Mouse (Mus musculus) heart, postnatal 14 days (tissue): ENCODE measurements around the gene Gm10322. TPM values are rescaled to one million over a fixed set of nuclear protein-coding genes. Genes with fewer than 3 reads are reported as not detected.

Source experiments
- DNase-seq, 2 experiments: peaks; one replicate each; pipeline ENCODE4 v3.0.0; 2021 to 2022
- intact Hi-C: fragments of 180-260 bp; cut with DNase I; formaldehyde crosslinking; loops from one replicate; pipeline ENCODE4 v1.15.1; 2025
- total RNA-seq, 2 experiments: library from RNA; stranded (reverse); gene quantifications; 2 replicates each; pipeline ENCODE4 v1.2.3; 2021

The Gm10322 gene
- total RNA-seq, 2 experiments from 2014 or later, result not detected

DNA sequence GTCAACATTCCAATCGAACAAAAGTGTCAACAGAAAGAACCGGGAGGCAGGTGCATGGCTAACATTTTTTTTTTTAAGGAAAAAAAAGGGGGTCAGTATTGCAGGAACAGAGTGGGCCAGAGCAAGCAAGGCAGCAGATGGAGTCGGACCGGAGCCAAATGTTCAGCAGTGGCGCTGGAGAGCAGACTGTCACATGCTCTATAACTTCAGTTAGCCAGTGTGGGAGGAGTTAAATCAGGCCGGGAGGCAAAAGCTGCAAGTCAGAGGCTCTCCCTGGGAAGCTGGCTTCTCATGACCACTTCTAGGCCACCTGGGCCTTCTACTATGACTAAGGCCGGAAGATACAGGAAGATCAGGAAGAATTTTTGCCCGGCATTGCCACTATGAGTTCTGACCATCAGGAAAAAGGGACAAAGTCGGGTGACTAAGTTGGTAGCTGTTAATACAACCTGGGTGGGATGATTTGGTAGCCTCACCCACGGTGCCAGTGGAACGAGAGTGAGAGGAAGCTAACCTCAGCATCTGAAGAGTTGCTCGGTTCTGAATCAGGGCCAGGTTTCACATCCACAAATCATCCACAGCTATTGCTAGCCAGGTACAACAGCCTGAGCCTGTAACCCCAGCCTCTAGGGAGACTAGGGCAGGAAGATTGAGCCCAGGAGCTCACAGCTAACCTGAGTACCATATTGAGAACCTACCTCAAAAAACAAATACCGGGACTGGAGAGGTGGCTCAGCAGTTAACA is 21.9 kb upstream of the Gm10322 start:
- intact Hi-C loops, result no loop called here
- peak; percentile 38 to 51 for DNase-seq

DNA sequence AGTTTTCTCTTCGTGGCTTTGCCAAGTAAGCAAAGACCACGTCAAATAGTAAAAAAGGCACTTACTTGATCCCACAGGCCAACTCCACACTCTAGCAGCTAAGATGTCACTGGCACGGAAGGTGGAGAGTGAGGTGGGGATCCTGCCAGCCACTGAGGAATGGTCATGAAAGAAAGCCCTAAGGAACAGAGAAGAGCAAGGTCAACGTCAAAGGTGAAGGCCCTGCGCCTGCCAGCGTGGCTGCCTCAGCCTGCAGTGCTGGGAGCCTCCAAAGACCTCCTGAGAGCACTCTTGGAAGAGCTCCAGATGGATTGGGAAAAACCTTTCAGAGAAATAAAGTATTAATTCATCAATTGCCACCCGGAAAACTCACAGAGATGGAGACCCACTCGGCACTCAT is 15.3 kb upstream of the Gm10322 start:
- DNase-seq, result no peak

DNA sequence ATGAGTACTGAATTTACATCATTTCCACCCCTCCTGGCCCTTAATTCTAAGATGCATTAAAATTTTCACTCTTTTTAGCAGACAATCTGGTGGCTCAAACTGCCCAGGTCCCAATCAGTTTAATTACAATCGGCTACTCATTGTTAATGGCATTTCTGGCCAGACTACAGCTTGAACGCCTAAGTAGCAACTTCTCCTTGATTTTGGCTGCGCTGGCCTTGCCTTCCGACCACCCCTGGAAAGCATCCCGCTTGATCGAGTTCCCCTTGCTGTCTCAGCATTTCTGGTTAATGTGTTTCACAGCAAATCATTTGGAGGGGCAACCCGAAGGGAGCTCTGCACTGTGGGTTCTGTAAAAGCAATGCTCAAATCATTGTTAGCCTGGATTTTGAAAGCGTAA is 13.8 kb upstream of the Gm10322 start:
- intact Hi-C loops, result no loop called here
- no peak for DNase-seq

More for the DNA sequence above, 15.3 kb upstream of the Gm10322 start:
- intact Hi-C loops, result no loop called here

DNA sequence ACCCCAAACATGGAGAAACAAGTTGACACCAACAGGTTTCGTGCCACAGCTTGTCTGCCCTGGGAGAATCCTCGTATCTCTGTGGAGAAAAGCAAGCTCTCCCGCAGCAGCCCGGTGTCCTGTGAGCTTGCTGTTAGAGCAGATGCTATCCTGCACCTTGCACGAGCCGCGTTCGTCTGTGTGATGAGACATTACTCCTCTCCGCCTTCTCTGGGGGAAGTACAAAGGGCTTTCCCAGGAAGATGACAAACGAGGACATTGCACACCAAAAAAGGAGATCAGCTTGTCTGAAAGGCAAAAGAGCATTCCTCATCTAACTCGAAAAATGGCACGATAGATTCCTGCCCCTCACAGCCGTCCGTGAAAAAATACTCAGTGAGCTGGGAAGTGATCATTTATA is 13.0 kb upstream of the Gm10322 start:
- intact Hi-C loops, result no loop called here
- DNase-seq, result no peak

DNA sequence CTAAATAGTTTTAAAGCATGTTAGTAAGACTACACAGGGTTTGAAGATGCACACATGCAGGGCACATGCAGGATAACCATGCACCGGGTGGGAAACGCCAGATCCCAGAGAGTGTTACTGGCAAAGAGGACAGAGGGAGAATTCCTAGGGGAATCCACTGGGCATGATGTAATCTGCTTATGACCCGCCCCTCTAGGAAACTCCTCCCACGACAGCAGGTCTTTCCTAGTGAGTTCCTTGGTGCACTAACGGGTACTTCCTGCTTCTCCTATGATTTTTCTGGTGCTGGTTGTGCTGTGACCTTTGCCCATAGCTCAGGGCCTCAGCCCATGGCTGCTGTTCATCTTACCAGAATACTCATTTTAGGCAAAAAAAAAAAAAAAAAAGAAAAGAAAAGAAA is 12.0 kb upstream of the Gm10322 start:
- intact Hi-C loops, result no loop called here
- DNase-seq, result no peak

DNA sequence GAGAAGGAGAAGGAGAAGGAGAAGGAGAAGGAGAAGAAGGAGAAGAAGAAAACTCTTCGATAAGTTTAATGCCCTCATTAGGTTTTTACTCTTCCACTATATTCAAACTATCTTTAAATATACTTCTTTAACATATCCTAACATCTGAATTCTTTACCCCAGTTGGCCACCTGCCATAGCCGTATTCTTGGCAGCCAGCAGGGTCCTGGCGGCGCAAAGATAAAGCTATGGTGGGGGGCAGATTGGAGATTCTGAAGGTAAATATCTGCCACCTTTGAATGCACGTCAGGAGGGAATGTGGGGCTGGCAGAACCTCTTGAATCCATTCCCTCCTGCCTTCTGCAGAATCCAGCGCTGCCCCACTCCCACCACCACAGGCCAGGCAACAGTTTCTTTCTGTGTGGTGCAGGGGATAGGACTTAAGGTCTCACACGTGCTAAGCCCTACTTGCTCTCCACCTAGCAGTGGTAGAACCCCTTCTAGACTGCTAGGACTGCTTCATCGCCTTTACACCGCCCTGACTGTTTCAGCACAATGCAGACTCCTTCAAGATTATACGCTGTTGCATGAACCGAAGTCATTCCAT is 10.9 kb upstream of the Gm10322 start:
- intact Hi-C loops, result no loop called here
- DNase-seq, result no peak

DNA sequence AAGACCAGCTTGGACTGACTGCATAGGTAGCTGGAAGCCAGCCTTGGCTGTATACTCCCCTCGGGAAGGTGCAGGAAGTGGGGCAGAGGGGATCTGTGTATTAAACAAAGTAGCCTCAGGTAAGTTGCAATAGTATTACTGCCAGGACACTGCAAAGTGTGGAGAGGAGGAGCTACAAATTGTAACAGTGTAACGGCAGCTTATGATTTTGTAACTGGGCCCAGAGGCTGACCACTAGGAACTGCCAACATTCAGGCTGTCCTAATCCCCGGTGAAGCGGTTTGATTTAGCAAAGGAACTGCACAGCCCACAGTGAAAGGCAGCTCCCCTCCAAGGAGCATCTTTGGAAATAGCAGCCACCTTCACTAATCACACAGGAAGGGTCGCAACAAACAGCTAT is 2.6 kb upstream of the Gm10322 start:
- intact Hi-C loops, result no loop called here
- DNase-seq, result no peak

DNA sequence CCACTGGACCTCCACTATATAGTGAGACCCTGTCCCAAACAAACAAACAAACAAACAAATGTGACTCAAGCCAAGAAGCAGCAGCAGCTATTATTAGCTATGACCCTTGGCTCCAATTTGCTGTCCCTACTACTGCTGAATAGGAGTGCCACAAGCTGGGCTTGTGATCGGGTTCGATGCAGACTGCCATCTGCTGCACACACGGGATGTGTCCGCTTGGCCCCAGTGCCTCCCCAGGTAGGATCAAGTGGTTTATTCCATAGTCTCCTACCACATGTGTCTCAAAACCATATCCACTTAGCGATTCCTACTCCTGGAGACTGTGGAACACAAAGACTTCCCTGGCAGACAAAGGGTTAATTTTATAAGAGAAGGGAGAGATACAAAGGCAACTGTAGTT is 1.7 kb upstream of the Gm10322 start:
- intact Hi-C loops, result no loop called here
- no peak for DNase-seq

DNA sequence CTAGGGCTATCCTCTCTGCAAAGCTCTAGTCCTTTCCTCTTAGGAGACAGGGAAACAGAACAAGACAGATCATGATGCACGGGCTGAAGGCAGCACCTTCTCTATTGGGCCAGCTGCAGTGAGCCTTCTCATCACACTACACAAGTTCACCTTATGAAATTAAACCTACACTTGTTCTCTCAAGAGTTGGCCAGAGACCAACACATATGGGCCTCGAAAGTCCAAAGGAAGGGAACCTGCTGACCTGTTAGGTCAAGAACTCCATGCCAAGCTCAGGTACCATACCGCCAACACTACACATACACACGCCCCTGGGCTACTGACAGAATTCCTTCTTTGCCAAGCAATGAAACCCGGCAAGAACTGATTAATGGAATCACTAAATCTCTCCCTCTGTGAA is 452 bp upstream of the Gm10322 start:
- intact Hi-C loops, result loop anchor here (5.0 kb wide), 5 partner anchors 38 to 247 kb away; partner anchors contain the start of gene Micu1

DNA sequence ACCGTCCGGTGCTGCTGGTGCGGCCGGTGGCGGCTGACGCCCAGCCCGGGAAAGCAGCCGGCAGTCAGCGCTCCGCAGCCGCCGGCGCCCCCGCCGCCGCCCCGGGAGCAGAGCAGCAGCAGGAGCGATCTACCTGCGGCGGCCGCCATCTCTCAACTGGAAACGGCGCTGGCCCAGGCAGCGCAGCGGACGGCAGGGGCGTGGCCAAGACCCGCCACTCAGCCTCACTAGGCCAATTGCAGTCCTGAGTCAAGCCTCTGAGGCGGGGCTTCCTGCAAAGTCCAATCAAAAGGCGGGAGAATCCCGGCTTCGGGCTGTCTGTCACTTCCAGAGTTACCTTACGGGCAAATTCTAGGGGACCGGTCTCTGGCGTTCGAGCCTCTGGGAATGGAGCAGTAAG is 659 bp downstream of the Gm10322 start, which contains the start of gene Mcu:
TSS of gene Mcu (minus strand) at position 171 of the 400 bp plus-strand sequence.
- intact Hi-C loops, result loop anchor here (1.0 to 5.0 kb wide), 6 partner anchors 39 to 246 kb away; partner anchors contain the start of gene Micu1
- DNase-seq, result peak; percentile 96 to 98

More for the DNA sequence above, 452 bp upstream of the Gm10322 start:
- DNase-seq, result no peak

DNA sequence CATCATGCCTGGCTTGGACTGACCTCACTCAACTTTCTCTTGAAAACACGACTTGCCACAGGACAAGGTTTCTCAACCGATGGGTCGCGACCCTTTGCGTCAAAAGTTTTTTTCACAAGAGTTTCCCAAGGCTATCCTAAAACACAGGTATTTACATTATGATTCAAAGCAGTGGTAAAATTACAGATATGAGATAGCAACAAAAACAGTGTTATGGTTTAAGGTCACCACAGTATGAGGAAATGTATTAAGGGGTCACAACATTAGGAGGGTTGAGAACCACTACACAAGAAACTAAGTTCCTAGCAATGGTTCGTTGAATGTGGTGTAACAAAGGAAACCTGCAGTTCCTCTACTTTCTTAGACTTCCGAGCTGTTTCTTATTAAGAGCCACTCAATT is 1.9 kb downstream of the Gm10322 start:
- DNase-seq, result no peak
- intact Hi-C loops, result loop anchor here (5.0 kb wide), 5 partner anchors 40 to 245 kb away; partner anchors contain the start of gene Micu1

DNA sequence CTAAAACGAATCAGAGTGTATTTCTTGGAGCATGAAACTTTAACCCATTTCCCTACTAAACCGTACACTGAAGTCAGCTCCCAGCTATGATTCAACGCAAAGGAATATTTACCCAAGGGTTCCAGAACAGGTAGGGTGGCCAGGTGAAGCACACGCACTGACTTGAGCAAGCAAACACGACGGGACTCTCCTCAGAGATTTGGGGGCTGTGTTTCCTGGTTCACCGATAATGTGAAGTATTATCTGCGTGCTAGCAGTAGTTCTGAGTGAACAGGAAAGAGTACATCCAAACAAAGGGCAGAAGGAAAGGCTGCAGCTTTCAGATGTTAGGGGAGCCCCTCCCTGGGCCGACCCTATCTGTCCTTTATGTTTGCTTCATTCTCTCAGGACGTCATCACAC is 5.5 kb downstream of the Gm10322 start:
- intact Hi-C loops, result no loop called here
- DNase-seq, result no peak

DNA sequence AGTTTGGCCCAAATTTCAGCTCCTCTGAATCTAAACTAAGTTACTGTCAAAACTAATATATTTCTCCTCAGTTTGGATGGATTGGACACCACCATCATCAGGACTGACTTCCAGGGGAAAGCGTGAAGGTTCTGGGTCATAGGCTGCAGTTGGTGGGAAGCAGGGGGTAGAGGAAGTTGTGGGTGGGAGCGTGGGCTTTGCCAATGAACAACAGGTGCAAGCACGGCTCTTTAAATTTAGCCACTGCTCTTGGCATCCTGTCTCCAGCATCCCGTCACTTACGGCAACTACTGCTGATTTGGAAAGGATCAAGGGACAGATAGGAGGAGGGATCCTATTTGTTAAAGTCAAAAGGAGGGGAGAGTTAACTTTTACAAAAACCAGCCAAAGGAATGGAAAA is 7.6 kb downstream of the Gm10322 start:
- DNase-seq, result no peak
- intact Hi-C loops, result no loop called here

DNA sequence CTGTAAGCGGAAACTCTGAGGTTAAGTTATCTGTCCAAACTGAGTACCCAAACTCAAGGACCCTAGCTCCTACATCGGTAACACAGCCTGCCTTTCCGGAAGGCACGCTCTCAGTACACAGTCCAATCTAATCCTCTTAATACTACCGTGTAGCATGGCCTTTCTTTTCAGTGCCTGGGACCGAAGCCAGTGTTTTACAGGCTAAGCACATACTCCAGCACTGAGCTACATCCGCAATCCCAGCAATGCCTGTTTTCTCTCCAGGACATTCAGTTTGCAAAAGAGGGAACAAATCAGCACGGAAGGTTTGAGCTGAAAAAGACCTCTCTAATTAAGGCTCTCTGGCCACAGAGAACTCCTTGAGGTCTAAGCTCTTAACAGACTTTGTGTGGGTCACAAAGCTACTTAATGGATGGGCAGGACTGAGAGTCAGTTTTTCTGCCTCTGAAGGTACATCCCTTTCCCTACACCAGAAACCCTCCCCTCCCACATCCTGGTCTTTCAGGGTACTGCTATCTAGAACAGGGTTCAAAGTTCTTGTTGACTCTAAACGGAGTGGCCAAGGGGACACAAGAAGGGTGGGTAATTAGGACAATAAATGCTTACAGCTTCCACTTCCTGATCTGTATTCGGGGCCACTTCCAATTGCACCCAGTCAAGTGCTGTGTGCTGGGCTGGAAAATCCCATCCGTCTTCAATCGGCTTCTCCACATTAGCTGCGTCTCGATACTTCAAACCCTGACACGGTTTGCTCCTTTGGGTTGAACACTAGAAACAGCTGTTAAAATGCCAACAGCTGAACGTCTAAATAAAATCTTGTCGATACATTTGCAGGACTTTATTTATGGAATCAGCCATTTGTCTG is 13.0 kb downstream of the Gm10322 start:
- intact Hi-C loops, result no loop called here
- DNase-seq, result no peak

DNA sequence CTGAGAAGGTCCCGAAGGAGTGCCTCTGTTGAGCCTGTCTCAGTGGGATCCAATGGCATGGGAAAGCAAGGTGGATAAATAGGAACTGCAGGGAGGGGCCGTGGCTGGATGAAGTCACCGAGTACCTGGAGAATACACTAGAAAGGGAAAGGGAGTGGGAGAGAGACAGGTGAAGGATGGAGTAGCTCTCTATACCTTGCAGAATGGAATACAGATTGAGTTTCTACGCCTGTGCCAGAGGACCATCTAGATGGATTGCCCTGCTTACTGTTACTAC is 13.6 kb downstream of the Gm10322 start:
- no peak for DNase-seq
- intact Hi-C loops, result no loop called here

DNA sequence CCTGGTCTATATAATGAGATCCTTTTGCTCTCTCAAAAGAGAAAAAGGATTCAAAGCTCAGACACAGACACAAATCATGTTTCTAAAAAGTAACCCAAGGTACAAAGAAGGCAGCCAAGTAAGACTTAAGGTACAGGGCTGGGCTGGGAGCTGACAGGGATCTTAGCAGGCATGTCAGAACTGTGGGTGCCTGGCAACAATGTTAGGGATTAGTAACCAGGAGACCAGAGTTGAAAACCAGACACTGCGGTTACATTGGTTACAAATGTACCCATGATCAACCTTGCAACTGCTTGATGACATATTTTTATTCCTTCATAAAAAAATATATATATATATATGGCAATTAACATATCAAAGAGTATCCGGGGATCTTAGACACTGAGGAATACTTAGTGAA is 20.2 kb downstream of the Gm10322 start:
- no peak for DNase-seq
- intact Hi-C loops, result no loop called here

DNA sequence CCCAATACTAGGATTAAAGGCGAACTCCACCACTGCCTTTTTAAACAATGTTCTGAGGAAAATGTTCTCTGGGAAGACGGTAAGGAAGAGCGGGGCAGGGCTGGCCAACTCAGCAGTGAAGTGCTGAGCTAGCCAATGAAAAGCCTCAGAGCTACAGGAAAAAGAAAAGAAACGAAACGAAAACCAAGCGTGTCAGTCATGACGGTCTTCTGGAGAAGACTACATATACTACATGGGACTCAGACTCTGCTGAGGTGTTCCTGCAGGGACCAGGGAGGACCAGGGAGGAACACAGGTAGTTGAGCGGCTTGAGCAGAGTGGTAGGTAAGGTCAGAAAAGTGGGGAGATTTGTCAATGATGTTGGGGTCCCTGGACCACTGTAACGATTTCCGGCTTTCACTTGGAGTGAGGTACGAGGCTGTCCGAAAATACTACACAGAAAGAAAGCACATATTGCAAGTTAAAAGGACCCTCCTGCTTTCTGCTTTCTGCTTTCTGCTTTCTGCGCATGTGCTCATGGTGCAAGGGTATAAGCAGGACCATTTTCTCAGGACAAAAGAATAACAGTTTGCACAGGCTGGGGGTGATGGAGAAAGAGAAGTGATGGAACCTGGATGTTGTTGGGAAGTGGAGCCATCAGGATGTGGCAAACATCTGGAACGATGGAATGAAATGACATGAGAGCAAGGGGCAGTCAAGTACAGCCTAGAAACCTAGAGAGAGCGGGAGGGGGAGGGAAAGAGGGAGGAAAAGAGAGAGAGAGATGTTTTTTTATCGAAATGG is 21.1 kb downstream of the Gm10322 start:
- peak in 1 of 2 experiments; percentile 23 for DNase-seq
- intact Hi-C loops, result no loop called here

DNA sequence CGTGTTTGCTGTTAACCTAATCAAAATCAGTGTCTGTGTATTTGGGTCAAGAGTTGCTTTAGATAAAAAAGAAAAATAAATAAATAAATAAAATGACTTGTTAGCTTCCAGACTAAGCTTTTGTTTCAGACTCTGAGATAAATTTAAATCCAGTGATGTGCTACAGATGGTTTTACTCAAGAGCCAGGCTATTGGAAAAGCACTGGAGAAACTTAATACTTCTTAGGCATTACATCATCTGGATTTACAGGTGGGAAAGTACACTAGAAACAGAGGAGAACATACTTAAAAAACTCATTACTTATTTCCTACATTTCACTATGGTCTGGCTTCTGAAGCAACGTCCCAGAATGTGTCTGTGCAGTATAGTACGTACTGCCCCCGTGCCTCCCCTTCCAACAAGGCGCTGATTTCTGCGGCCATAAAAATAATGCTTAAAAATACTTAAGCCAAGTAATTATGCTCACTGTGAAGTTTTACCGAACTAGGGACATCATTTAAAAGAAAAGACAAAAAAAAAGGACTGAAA is 21.8 kb downstream of the Gm10322 start:
- intact Hi-C loops, result no loop called here
- DNase-seq, result no peak

DNA sequence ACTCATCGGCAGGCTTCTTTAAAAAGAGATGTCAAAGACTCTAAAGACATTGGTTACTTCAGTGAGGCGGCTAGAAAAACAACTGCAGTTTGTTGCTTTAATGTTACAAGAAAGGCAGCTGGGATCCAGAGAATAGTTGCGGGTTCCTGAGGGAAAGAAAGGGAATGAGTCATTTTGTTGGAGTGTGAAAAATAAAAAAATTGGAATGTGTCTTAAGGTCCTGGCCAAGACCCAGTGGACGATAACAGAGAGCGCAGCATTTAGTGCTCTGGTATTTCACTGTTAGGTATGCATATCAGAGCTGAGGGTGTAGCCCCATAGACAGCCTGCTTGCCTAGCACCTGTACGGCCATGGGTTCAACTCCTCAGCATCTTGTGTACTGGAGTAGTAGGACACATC is 22.7 kb downstream of the Gm10322 start:
- DNase-seq, result peak; percentile 9 to 19
- intact Hi-C loops, result no loop called here

DNA sequence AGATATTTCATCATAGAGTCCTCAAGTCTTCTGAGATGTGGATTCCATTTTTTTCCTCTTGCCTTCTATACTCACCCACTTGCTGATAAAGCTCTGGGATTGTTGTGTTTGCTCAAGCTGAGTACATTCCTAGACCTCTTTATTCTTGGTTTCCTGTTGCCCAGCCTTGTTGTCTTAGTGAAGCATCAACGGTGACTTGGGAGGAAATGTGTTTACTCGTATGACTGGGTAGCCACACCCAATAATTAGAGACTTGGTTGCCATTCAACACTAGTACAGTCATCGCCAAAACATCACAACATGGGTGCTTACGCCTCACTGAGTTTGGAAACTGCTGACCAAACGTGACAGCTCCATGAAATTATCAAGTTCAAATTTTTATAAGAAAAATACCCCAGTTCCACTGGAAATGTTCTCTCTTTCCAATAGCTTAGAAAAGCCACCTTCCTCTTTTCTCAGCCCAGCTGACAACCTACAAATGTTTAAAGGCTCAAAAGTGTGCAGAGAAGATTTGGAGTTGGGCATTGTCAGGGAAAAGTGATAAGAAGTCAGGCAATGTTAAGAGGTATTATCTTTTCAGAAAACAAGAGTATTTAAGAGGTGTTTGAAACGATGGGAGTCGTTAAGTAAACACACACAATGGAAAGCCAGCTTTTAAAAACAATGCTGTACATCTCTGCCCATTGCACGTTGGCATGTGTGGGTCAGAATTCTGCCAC is 27.0 kb downstream of the Gm10322 start:
- DNase-seq, result no peak
- intact Hi-C loops, result no loop called here
